In the genomic region with DNA sequence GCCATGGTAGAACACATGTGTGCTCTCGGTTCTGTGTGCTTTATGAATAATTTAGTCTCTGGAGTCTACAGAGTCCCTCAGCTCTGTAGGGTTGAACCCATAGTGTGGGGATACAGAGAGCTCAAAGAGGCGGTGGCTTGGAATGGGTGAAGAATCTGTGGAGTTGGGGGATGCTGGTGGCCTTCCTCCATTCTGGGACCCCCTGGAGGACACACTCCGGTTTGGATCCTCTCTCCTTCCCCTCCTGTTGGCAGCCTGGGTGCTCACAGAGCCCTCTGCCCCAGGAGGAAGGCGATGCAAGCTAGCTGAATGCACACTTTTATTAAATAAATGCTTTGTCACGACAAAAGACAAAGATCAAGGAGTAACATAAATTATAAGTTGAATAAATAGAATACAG, we compare ENCODE assay signal across 32 mouse cellular contexts. TPM values are rescaled to one million over a fixed set of nuclear protein-coding genes. Genes with fewer than 3 reads are reported as not detected.
"Had no signal": no experiment of that assay in that cellular context is flagged by ENCODE, and none has a peak within 500 bp of the region (broad histone marks: within the 10 kb centered on the region; RNA-seq: fewer than 3 reads in every experiment).

No protein-coding gene starts in this region.

- H3K4me3 ChIP-seq: heart, embryonic 10.5 days; heart, embryonic 12.5 days; heart, embryonic 13.5 days; heart, embryonic 15.5 days; hindbrain, embryonic 10.5 days; hindbrain, embryonic 12.5 days; hindbrain, embryonic 13.5 days; hindbrain, embryonic 15.5 days; intestine, embryonic 15.5 days; kidney, embryonic 15.5 days; layer of hippocampus, adult 2 months had no signal

- ATAC-seq: hindbrain, embryonic 16.5 days; hindbrain, postnatal 0 days; inflammation-experienced regulatory T-cells, adult 6 months; intestine, embryonic 15.5 days; intestine, embryonic 16.5 days; intestine, postnatal 0 days had no signal

- H3K4me1 ChIP-seq: heart, embryonic 10.5 days; heart, embryonic 12.5 days; heart, embryonic 15.5 days; intestine, embryonic 15.5 days had no signal

- DNase-seq: heart, postnatal 10 days; heart, postnatal 14 days; heart, postnatal 36 days; heart, postnatal 4 days; kidney, adult 11 months; kidney, adult 18-20 months; kidney, adult 8-10 months; kidney, adult 9 months; kidney, postnatal 14 days; kidney, postnatal 36 days; kidney, postnatal 4 days; layer of hippocampus, adult 9-11 months; layer of hippocampus, postnatal 36 days had no signal

- H3K9ac ChIP-seq: heart, embryonic 12.5 days; heart, embryonic 13.5 days; heart, embryonic 15.5 days; hindbrain, embryonic 12.5 days; hindbrain, embryonic 13.5 days; hindbrain, embryonic 14.5 days; hindbrain, embryonic 15.5 days; intestine, embryonic 15.5 days; kidney, embryonic 15.5 days had no signal

- H3K4me2 ChIP-seq: heart, embryonic 11.5 days; heart, embryonic 12.5 days; heart, embryonic 13.5 days; heart, embryonic 15.5 days; hindbrain, embryonic 12.5 days; hindbrain, embryonic 13.5 days; hindbrain, embryonic 14.5 days; hindbrain, embryonic 15.5 days; intestine, embryonic 15.5 days; kidney, embryonic 15.5 days had no signal

- H3K27me3 ChIP-seq: heart, embryonic 12.5 days; heart, embryonic 13.5 days; heart, embryonic 15.5 days; hindbrain, embryonic 12.5 days; hindbrain, embryonic 13.5 days; hindbrain, embryonic 15.5 days; intestine, embryonic 15.5 days; kidney, embryonic 15.5 days had no signal

- H3K27ac ChIP-seq: heart, embryonic 10.5 days; heart, embryonic 13.5 days; heart, embryonic 15.5 days; hindbrain, embryonic 12.5 days; hindbrain, embryonic 14.5 days; hindbrain, embryonic 15.5 days; hindbrain, postnatal 0 days; intestine, embryonic 15.5 days; kidney, embryonic 15.5 days; kidney, postnatal 0 days; layer of hippocampus, adult 2 months had no signal

- H3K36me3 ChIP-seq: hindbrain, embryonic 15.5 days had no signal

- H3K9me3 ChIP-seq: heart, embryonic 10.5 days; heart, embryonic 12.5 days; heart, embryonic 13.5 days; heart, embryonic 15.5 days; hindbrain, embryonic 10.5 days; hindbrain, embryonic 12.5 days; hindbrain, embryonic 13.5 days; hindbrain, embryonic 15.5 days; intestine, embryonic 15.5 days; kidney, embryonic 15.5 days had no signal

RNA-seq across cellular contexts. Expression of a gene that starts 33.3 kb away (rescaled TPM):
- polyA plus RNA-seq: inflammation-experienced regulatory T-cells, adult 6 months had no signal
